In the genomic region with DNA sequence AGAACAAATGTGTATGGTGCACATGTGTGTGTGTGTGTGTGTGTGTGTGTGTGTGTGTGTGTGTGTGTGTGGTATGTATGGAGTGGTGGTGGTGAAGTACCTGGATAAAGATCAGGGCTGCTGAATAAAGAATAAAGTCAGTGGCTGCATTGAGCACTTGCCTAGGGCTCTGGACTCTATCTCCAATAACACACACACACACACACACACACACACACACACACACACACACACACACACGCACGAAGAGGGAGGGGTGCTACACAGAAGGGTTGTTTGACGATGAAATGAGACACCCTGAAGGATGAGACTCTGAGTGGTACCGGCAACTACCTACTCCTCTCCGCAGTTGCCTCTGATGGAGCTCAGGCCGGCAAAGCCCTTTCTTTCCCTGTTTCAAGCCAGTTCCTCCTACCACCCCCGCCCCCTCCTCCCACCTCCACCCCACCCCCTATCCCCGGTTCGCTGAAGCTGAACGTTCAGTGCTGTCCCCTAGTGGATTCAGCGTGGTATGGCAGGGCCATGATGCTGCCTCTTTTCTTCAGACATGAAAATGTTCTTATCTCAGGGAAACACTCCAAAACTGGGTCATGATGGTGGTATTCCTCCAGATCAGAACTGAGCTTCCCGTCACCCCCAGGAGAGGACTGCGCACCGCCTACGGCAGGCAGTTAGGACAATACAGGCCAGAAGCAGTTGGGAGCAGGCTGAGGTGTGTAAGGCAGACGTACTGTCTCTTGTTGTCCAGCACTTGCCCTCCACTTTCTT, we compare ENCODE assay signal across 9 mouse cellular contexts. TPM values are rescaled to one million over a fixed set of nuclear protein-coding genes. Genes with fewer than 3 reads are reported as not detected.
DNase-seq lines count a peak whose midpoint lies in the region; ATAC-seq and TF ChIP-seq lines count a peak whose summit lies in the region.
"Had no signal": no experiment of that assay in that cellular context is flagged by ENCODE, and none has a peak within 500 bp of the region (broad histone marks: within the 10 kb centered on the region; RNA-seq: fewer than 3 reads in every experiment).

No protein-coding gene starts in this region.

- no peak overlapping the region for H3K4me3 ChIP-seq in forebrain, embryonic 14.5 days (ENCODE audit: low read depth, low read length)
- H3K4me3 ChIP-seq in small intestine, adult 2 months (ENCODE audit: low read depth, low read length) = no peak overlapping the region

- H3K9ac ChIP-seq in forebrain, embryonic 14.5 days (ENCODE audit: low read length) = peak overlapping the region; percentile 40; the same call in 1 of the 2 replicates

- 7% methylated on average over 14 of the region's 16 CpGs for WGBS in forebrain, embryonic 14.5 days
- 10% methylated on average over 16 of the region's 16 CpGs for WGBS in small intestine, adult 2 months

- intact Hi-C loops in left cerebral cortex, postnatal 14 days (cut with DNase I) = loop anchor here (5.0 to 10.0 kb wide), 4 partner anchors 48 to 245 kb away; a partner anchor contains a TSS

- H3K4me2 ChIP-seq in forebrain, embryonic 14.5 days (ENCODE audit: low read length) = peak overlapping the region; percentile 44

- H3K9me3 ChIP-seq in forebrain, embryonic 14.5 days (replicated peaks; ENCODE audit: control insufficient read depth, low read length) = no peaks in the 10 kb centered on the region

- H3K36me3 ChIP-seq in forebrain, embryonic 14.5 days (ENCODE audit: control insufficient read depth, insufficient read depth, low read length) = no peaks in the 10 kb centered on the region
- no peaks in the 10 kb centered on the region for H3K36me3 ChIP-seq in small intestine, adult 2 months (ENCODE audit: control insufficient read depth, insufficient read depth, low read length)

- TF ChIP-seq POLR2A in small intestine, adult 2 months (IDR thresholded peaks at IDR 0.05; ENCODE audit: low read depth, low read length) = no peak

- no peak for ATAC-seq in cerebellum, adult (ENCODE audit: insufficient number of reproducible peaks, low FRiP score, low TSS enrichment)
- peak; percentile 66 for ATAC-seq in forebrain, embryonic 14.5 days
- peak; percentile 81 for ATAC-seq in megakaryocyte-erythroid progenitor cell, adult 5-6 weeks (replicated peaks; ENCODE audit: low FRiP score, low TSS enrichment, poor library complexity, severe bottlenecking)
- ATAC-seq: Patski had no signal

- DNase-seq in cerebellum, adult 11 months = peak; percentile 16
- peak; percentile 50 for DNase-seq in c-Kit-positive CD71-negative TER-119-negative erythroid progenitor cells, embryonic 14.5 days (ENCODE audit: low read depth)
- DNase-seq in forebrain, embryonic 14.5 days (ENCODE audit: low spot score) = peak; percentile 86
- DNase-seq in hindlimb bud, embryonic 11.5 days (ENCODE audit: extremely low spot score, low read depth, low spot score) = peak; percentile 14
- peak; percentile 70 to 80 for DNase-seq in left cerebral cortex, postnatal 14 days (ENCODE audit: low spot score in 2 of 2)

- no peaks in the 10 kb centered on the region for H3K4me1 ChIP-seq in forebrain, embryonic 14.5 days (ENCODE audit: control insufficient read depth, insufficient read depth, low read length)
- H3K4me1 ChIP-seq in small intestine, adult 2 months (ENCODE audit: control insufficient read depth, insufficient read depth, insufficient read length, low read length) = no peaks in the 10 kb centered on the region; the same call in 1 of the 2 replicates

- no peaks in the 10 kb centered on the region for H3K27me3 ChIP-seq in forebrain, embryonic 14.5 days (replicated peaks; ENCODE audit: control insufficient read depth, insufficient read depth, low read length)
- no peaks in the 10 kb centered on the region for H3K27me3 ChIP-seq in small intestine, adult 2 months (ENCODE audit: control insufficient read depth, insufficient read depth, low read length)

- TF ChIP-seq CTCF in small intestine, adult 2 months (IDR thresholded peaks at IDR 0.05; ENCODE audit: extremely low read depth, insufficient read length, insufficient replicate concordance, low read depth, low read length) = peak; percentile 83; the same call in 1 of the 2 replicates

- H3K27ac ChIP-seq in forebrain, embryonic 14.5 days (ENCODE audit: low read depth, low read length) = no peak overlapping the region
- H3K27ac ChIP-seq in small intestine, adult 2 months (ENCODE audit: insufficient read depth, low read depth, low read length) = no peak overlapping the region

RNA-seq across cellular contexts. Expression of a gene that starts 1.5 kb away (rescaled TPM):
- polyA plus RNA-seq in forebrain, embryonic 14.5 days (2014; fragmentation: Nextera tagmentation; extraction: Ambion mirVana) = not detected in 2 replicates
- total RNA-seq in left cerebral cortex, postnatal 14 days (2021) = not detected
- total RNA-seq in megakaryocyte-erythroid progenitor cell, adult 5-6 weeks (2014; fragmentation: Nextera tagmentation) = 0.24 TPM in 1 of 2 replicates, not detected in the other
- total RNA-seq in megakaryocyte-erythroid progenitor cell, adult 5-6 weeks (2017) = not detected in 2 replicates
- polyA plus RNA-seq in small intestine, adult 2 months (2012; rRNA removed) = 0.66 and 2.2 TPM in 2 replicates
- polyA plus RNA-seq: Patski had no signal

RNA-seq across cellular contexts. Expression of a gene that starts 3.8 kb away (rescaled TPM):
- not detected in 2 replicates for polyA plus RNA-seq in forebrain, embryonic 14.5 days (2014; fragmentation: Nextera tagmentation; extraction: Ambion mirVana)
- total RNA-seq in left cerebral cortex, postnatal 14 days (2021) = under 1 TPM in 1 of 2 experiments, not detected in 1; 0.21 TPM
- not detected in 2 replicates for total RNA-seq in megakaryocyte-erythroid progenitor cell, adult 5-6 weeks (2014; fragmentation: Nextera tagmentation)
- total RNA-seq in megakaryocyte-erythroid progenitor cell, adult 5-6 weeks (2017) = not detected in 2 replicates
- polyA plus RNA-seq in small intestine, adult 2 months (2012; rRNA removed) = 0.90 and 3.5 TPM in 2 replicates
- polyA plus RNA-seq: Patski had no signal

RNA-seq across cellular contexts. Expression of a gene that starts 20.3 kb away (rescaled TPM):
- polyA plus RNA-seq in forebrain, embryonic 14.5 days (2014; fragmentation: Nextera tagmentation; extraction: Ambion mirVana) = not detected in 2 replicates
- total RNA-seq in left cerebral cortex, postnatal 14 days (2021) = not detected
- total RNA-seq in megakaryocyte-erythroid progenitor cell, adult 5-6 weeks (2014; fragmentation: Nextera tagmentation) = 4.0 and 8.6 TPM in 2 replicates
- 0.27 TPM in 1 of 2 replicates, not detected in the other for total RNA-seq in megakaryocyte-erythroid progenitor cell, adult 5-6 weeks (2017)
- polyA plus RNA-seq in small intestine, adult 2 months (2012; rRNA removed) = 4.5 and 9.2 TPM in 2 replicates
- polyA plus RNA-seq: Patski had no signal

RNA-seq across cellular contexts. Expression of a gene that starts 36.2 kb away (rescaled TPM):
- 0.11 and 0.46 TPM in 2 replicates for polyA plus RNA-seq in forebrain, embryonic 14.5 days (2014; fragmentation: Nextera tagmentation; extraction: Ambion mirVana)
- under 1 TPM in 1 of 2 experiments, not detected in 1; 0.17 TPM for total RNA-seq in left cerebral cortex, postnatal 14 days (2021)
- total RNA-seq in megakaryocyte-erythroid progenitor cell, adult 5-6 weeks (2014; fragmentation: Nextera tagmentation) = 0.20 and 1.1 TPM in 2 replicates
- total RNA-seq in megakaryocyte-erythroid progenitor cell, adult 5-6 weeks (2017) = 1.7 and 12.6 TPM in 2 replicates
- polyA plus RNA-seq in small intestine, adult 2 months (2012; rRNA removed) = 9.1 and 9.5 TPM in 2 replicates
- polyA plus RNA-seq: Patski had no signal

RNA-seq across cellular contexts. Expression of a gene that starts 54.9 kb away (rescaled TPM):
- polyA plus RNA-seq in forebrain, embryonic 14.5 days (2014; fragmentation: Nextera tagmentation; extraction: Ambion mirVana) = 1.0 and 1.7 TPM in 2 replicates
- total RNA-seq in left cerebral cortex, postnatal 14 days (2021) = 100 to 1,000 TPM; 112 to 195 TPM
- 0.83 TPM in 1 of 2 replicates, not detected in the other for total RNA-seq in megakaryocyte-erythroid progenitor cell, adult 5-6 weeks (2014; fragmentation: Nextera tagmentation)
- not detected in 2 replicates for total RNA-seq in megakaryocyte-erythroid progenitor cell, adult 5-6 weeks (2017)
- polyA plus RNA-seq in small intestine, adult 2 months (2012; rRNA removed) = 0.48 and 0.52 TPM in 2 replicates
- polyA plus RNA-seq: Patski had no signal

Comparison
In these comparisons a context has a peak if more than half of its experiments do, and no peak if none do; other contexts are left out.
1. DNase-seq: peak in every context shown above with its lines; median percentile 86 in forebrain, embryonic 14.5 days; 75 in left cerebral cortex, postnatal 14 days; 50 in c-Kit-positive CD71-negative TER-119-negative erythroid progenitor cells, embryonic 14.5 days; 16 in cerebellum, adult 11 months; 14 in hindlimb bud, embryonic 11.5 days.